Mouse (Mus musculus) kidney, postnatal 0 days (tissue): ENCODE results near the gene Ptgs1. TPM values are rescaled to one million over a fixed set of nuclear protein-coding genes. Genes with fewer than 3 reads are reported as not detected.

ENCODE experiments used
- ATAC-seq: fragments of 200-750 bp; cut with Nextera tagmentation; replicated peaks from 2 replicates; pipeline ENCODE4 v1.8.0; 2017; ENCODE audit warnings: low read depth, moderate number of reproducible peaks, moderate TSS enrichment, moderate library complexity; ENCODE audit not compliant: low FRiP score
- DNase-seq: peaks from one replicate; pipeline ENCODE4 v3.0.0-alpha.2; 2016; ENCODE audit warnings: low spot score
- H3K27ac ChIP-seq: fragments of 300-500 bp; sonication (generic); 2 replicates; pipeline ENCODE4 v1.5.1; 2014; ENCODE audit warnings: mild to moderate bottlenecking
- H3K27me3 ChIP-seq: fragments of 300-500 bp; sonication (generic); 2 replicates; pipeline ENCODE4 v1.6.1; 2014; ENCODE audit warnings: low read length, mixed read lengths; ENCODE audit not compliant: insufficient read depth
- H3K36me3 ChIP-seq: fragments of 300-500 bp; sonication (generic); 2 replicates; pipeline ENCODE4 v1.6.1; 2014; ENCODE audit warnings: low read length, mixed read lengths; ENCODE audit not compliant: insufficient read depth
- H3K4me1 ChIP-seq: fragments of 300-500 bp; sonication (generic); replicated peaks from 2 replicates; pipeline ENCODE4 v1.6.1; 2014; ENCODE audit warnings: antibody characterized with exemption, low read length, mixed read lengths; ENCODE audit not compliant: insufficient read depth
- H3K4me2 ChIP-seq: fragments of 300-500 bp; sonication (generic); 2 replicates; pipeline ENCODE4 v1.6.1; 2014; ENCODE audit warnings: mild to moderate bottlenecking, low read length, moderate library complexity, mixed read lengths
- H3K4me3 ChIP-seq: fragments of 300-500 bp; sonication (generic); replicated peaks from 2 replicates; pipeline ENCODE4 v1.5.1; 2014; ENCODE audit warnings: low read depth, low read length
- H3K9ac ChIP-seq: fragments of 300-500 bp; sonication (generic); 2 replicates; pipeline ENCODE4 v1.6.1; 2014; ENCODE audit warnings: low read depth, low read length
- H3K9me3 ChIP-seq: fragments of 300-500 bp; sonication (generic); replicated peaks from 2 replicates; pipeline ENCODE4 v1.6.1; 2016; ENCODE audit warnings: low read length, inconsistent platforms, mixed read lengths
- CTCF ChIP-seq: IDR thresholded peaks from 2 replicates; pipeline ENCODE4 v1.5.1; 2016; ENCODE audit warnings: antibody characterized with exemption, low read depth, mild to moderate bottlenecking, moderate library complexity
- WGBS: fragments of 180-500 bp; shearing (Covaris S2); extraction: QIAGEN DNeasy Blood & Tissue Kit; methylation state at CpG from one replicate; pipeline ENCODE4 v1.1.7; 2014; 5-methylcytosine and 5-hydroxymethylcytosine counted together
- polyA plus RNA-seq: library from polyadenylated mRNA; unstranded; fragments of >200 nt; fragmentation: Nextera tagmentation; extraction: Ambion mirVana; gene quantifications from 2 replicates; pipeline ENCODE4 v1.2.1, GENCODE M21; 2015

Gene Ptgs1
- polyA plus RNA-seq, 1 experiment from 2014 or later, result 41.9 TPM

GRCm38 (mm10) chr2:36281138-36281537 is 50.9 kb downstream of the Ptgs1 start:
- Histone ChIP-seq H3K4me1 (no peaks in the 10 kb centered on the region), H3K27ac (no peak overlapping the region), H3K4me2 (no peak overlapping the region), H3K27me3 (no peaks in the 10 kb centered on the region), H3K9ac (no peak overlapping the region), H3K9me3 (no peaks in the 10 kb centered on the region), H3K36me3 (no peaks in the 10 kb centered on the region), H3K4me3 (no peak overlapping the region)
- no peak for DNase-seq
- ATAC-seq, result no peak
- 59% methylated on average over 1 of the region's 1 CpGs for WGBS
- TF ChIP-seq CTCF, result no peak

- Histone ChIP-seq H3K9me3 (no peaks in the 10 kb centered on the region), H3K36me3 (no peaks in the 10 kb centered on the region), H3K9ac (no peak overlapping the region), H3K4me1 (no peaks in the 10 kb centered on the region), H3K27ac (no peak overlapping the region), H3K4me3 (no peak overlapping the region), H3K27me3 (no peaks in the 10 kb centered on the region), H3K4me2 (no peak overlapping the region)
- no peak for TF ChIP-seq CTCF
- DNase-seq (no peak), ATAC-seq (no peak)
- 80% methylated on average over 1 of the region's 1 CpGs for WGBS
Observed at GRCm38 (mm10) chr2:36282301-36282700, 52.1 kb downstream of the Ptgs1 start.

Other genes with a start within 250 kb of the Ptgs1 start
- 383 TPM in 2 replicates for gene Ndufa8, start 181.0 kb upstream of the Ptgs1 start, polyA plus RNA-seq
- gene Morn5, start 181.0 kb upstream of the Ptgs1 start, polyA plus RNA-seq, result 0.27 and 0.62 TPM in 2 replicates
- gene Lhx6, start 125.0 kb upstream of the Ptgs1 start, polyA plus RNA-seq, result 1.5 and 1.7 TPM in 2 replicates
- gene Mrrf, start 94.0 kb upstream of the Ptgs1 start, polyA plus RNA-seq, result 25.4 and 28.6 TPM in 2 replicates
- 59.8 and 62.5 TPM in 2 replicates for gene Rbm18, start 93.7 kb upstream of the Ptgs1 start, polyA plus RNA-seq
- not detected in 2 replicates for gene Olfr338, start 143.1 kb downstream of the Ptgs1 start, polyA plus RNA-seq
- not detected in 2 replicates for gene Olfr339, start 188.5 kb downstream of the Ptgs1 start, polyA plus RNA-seq
- gene Olfr340, start 222.2 kb downstream of the Ptgs1 start, polyA plus RNA-seq, result not detected in 2 replicates